15 mouse cellular contexts compared by ENCODE assay signal in genomic region chr14:28660872-28661588, GRCm38 (mm10).
DNase-seq lines count a peak whose midpoint lies in the region; ATAC-seq and TF ChIP-seq lines count a peak whose summit lies in the region.
"Had no signal": no experiment of that assay in that cellular context is flagged by ENCODE, and none has a peak within 500 bp of the region (broad histone marks: within the 10 kb centered on the region; RNA-seq: fewer than 3 reads in every experiment).

No protein-coding gene starts in this region.

- DNase-seq in hindbrain, postnatal 0 days (ENCODE audit: low spot score): peak; percentile 65
- DNase-seq in adipocyte (ENCODE audit: low spot score): peak; percentile 2
- DNase-seq in brain, adult 2 months (ENCODE audit: low read depth, low spot score): peak; percentile 73
- peak; percentile 81 to 83 for DNase-seq in cerebellum, postnatal 10 days
- no peak for DNase-seq in right cerebral cortex, adult 2 months (ENCODE audit: low spot score in 2 of 2)
- no peak for DNase-seq in thymus, postnatal 36 days
- DNase-seq: gastrocnemius, postnatal 10 days; liver, embryonic 13.5 days; lung, postnatal 10 days had no signal

- no peak for TF ChIP-seq CTCF in hindbrain, postnatal 0 days (IDR thresholded peaks at IDR 0.05; ENCODE audit: low read depth)

- no peak overlapping the region for H3K4me2 ChIP-seq in hindbrain, postnatal 0 days (ENCODE audit: low read depth, low read length)
- no peak overlapping the region for H3K4me2 ChIP-seq in hindbrain, embryonic 13.5 days
- H3K4me2 ChIP-seq: heart, embryonic 13.5 days; liver, embryonic 13.5 days; midbrain, embryonic 11.5 days; neural tube, embryonic 12.5 days had no signal

- no peaks in the 10 kb centered on the region for H3K27me3 ChIP-seq in hindbrain, postnatal 0 days (ENCODE audit: insufficient read depth, low read length)
- H3K27me3 ChIP-seq in hindbrain, embryonic 13.5 days: no peaks in the 10 kb centered on the region
- H3K27me3 ChIP-seq: CH12.LX; heart, embryonic 13.5 days; liver, embryonic 13.5 days; neural tube, embryonic 12.5 days had no signal

- H3K36me3 ChIP-seq in hindbrain, postnatal 0 days (ENCODE audit: insufficient read depth, low read length): no peaks in the 10 kb centered on the region
- no peaks in the 10 kb centered on the region for H3K36me3 ChIP-seq in hindbrain, embryonic 13.5 days
- H3K36me3 ChIP-seq: heart, embryonic 13.5 days; liver, embryonic 13.5 days; neural tube, embryonic 12.5 days had no signal

- ATAC-seq in hindbrain, postnatal 0 days: peak; percentile 88
- no peak for ATAC-seq in hindbrain, embryonic 13.5 days (ENCODE audit: low FRiP score)
- no peak for ATAC-seq in inflammation-experienced regulatory T-cells, adult 6 months

- 36% methylated on average over 5 of the region's 5 CpGs for WGBS in hindbrain, postnatal 0 days
- WGBS in hindbrain, embryonic 13.5 days: 44% methylated on average over 5 of the region's 5 CpGs

- peaks cover 12% of the 10 kb centered on the region for H3K4me1 ChIP-seq in hindbrain, postnatal 0 days (ENCODE audit: insufficient read depth, low read length)
- H3K4me1 ChIP-seq in hindbrain, embryonic 13.5 days (replicated peaks): peaks cover 11% of the 10 kb centered on the region
- H3K4me1 ChIP-seq: liver, embryonic 13.5 days had no signal

- H3K4me3 ChIP-seq in hindbrain, postnatal 0 days (ENCODE audit: low read length): no peak overlapping the region
- H3K4me3 ChIP-seq in hindbrain, embryonic 13.5 days: no peak overlapping the region
- H3K4me3 ChIP-seq: heart, embryonic 13.5 days; liver, embryonic 13.5 days; neural tube, embryonic 12.5 days had no signal

- H3K9ac ChIP-seq in hindbrain, postnatal 0 days (replicated peaks; ENCODE audit: low read length): no peak overlapping the region
- no peak overlapping the region for H3K9ac ChIP-seq in hindbrain, embryonic 13.5 days
- H3K9ac ChIP-seq: heart, embryonic 13.5 days; liver, embryonic 13.5 days; neural tube, embryonic 12.5 days had no signal

- no peaks in the 10 kb centered on the region for H3K9me3 ChIP-seq in hindbrain, postnatal 0 days (ENCODE audit: low read length)
- H3K9me3 ChIP-seq in hindbrain, embryonic 13.5 days: no peaks in the 10 kb centered on the region
- H3K9me3 ChIP-seq: heart, embryonic 13.5 days; liver, embryonic 13.5 days; neural tube, embryonic 12.5 days had no signal

- peak overlapping the region; percentile 46; the same call in 1 of the 2 replicates for H3K27ac ChIP-seq in hindbrain, postnatal 0 days
- no peak overlapping the region for H3K27ac ChIP-seq in hindbrain, embryonic 13.5 days
- H3K27ac ChIP-seq: heart, embryonic 13.5 days; liver, embryonic 13.5 days; neural tube, embryonic 12.5 days had no signal

Comparison
In these comparisons a context has a peak if more than half of its experiments do, and no peak if none do; other contexts are left out.
1. DNase-seq: peak in hindbrain, postnatal 0 days (single experiment), adipocyte (single experiment), brain, adult 2 months (single experiment) and cerebellum, postnatal 10 days (2 of 2); none in right cerebral cortex, adult 2 months (0 of 2) and thymus, postnatal 36 days (0 of 2).